ENCODE assay signal across 16 mouse cellular contexts in genomic region chr19:20860270-20860669, GRCm38 (mm10).
"Had no signal": no experiment of that assay in that cellular context is flagged by ENCODE, and none has a peak within 500 bp of the region (broad histone marks: within the 10 kb centered on the region; RNA-seq: fewer than 3 reads in every experiment).

No protein-coding gene starts in this region.

- H3K27me3 ChIP-seq: neural tube, embryonic 13.5 days; neural tube, embryonic 15.5 days; stomach, embryonic 15.5 days had no signal

- H3K9ac ChIP-seq: neural tube, embryonic 13.5 days; neural tube, embryonic 15.5 days; stomach, embryonic 15.5 days had no signal

- H3K9me3 ChIP-seq: neural tube, embryonic 13.5 days; neural tube, embryonic 15.5 days; stomach, embryonic 15.5 days had no signal

- H3K27ac ChIP-seq: neural tube, embryonic 13.5 days; neural tube, embryonic 15.5 days; stomach, embryonic 15.5 days; stomach, postnatal 0 days had no signal

- H3K36me3 ChIP-seq: neural tube, embryonic 13.5 days; neural tube, embryonic 15.5 days; stomach, embryonic 15.5 days had no signal

- H3K4me1 ChIP-seq: neural tube, embryonic 13.5 days; neural tube, embryonic 15.5 days; stomach, embryonic 15.5 days had no signal

- H3K4me2 ChIP-seq: neural tube, embryonic 13.5 days; neural tube, embryonic 15.5 days; stomach, embryonic 15.5 days had no signal

- DNase-seq: retina, postnatal 1 day; right cerebral cortex, adult 18-20 months; right cerebral cortex, postnatal 14 days; right cerebral cortex, postnatal 25 days; right cerebral cortex, postnatal 4 days; spleen, adult 18-20 months; thymus, adult 18-20 months; thymus, adult 2 months; thymus, postnatal 14 days; thymus, postnatal 25 days; thymus, postnatal 36 days; thymus, postnatal 4 days had no signal

- H3K4me3 ChIP-seq: neural tube, embryonic 13.5 days; neural tube, embryonic 15.5 days; stomach, embryonic 15.5 days had no signal
